Mouse (Mus musculus): ENCODE measurements around the gene Parp16. TPM values are rescaled to one million over a fixed set of nuclear protein-coding genes. Genes with fewer than 3 reads are reported as not detected.
A peak's percentile ranks its signal among the peaks of the same experiment; 100 is the strongest.
"Not testable (repeated sequence)": the region's sequence is repeated elsewhere in the genome, so short reads cannot be mapped to it uniquely, and the experiment has no call there.

Gene Parp16
- total RNA-seq, 2 experiments from 2014 or later, result 10.2 to 15.3 TPM

- ATAC-seq (replicated peaks; ENCODE audit: low FRiP score, poor library complexity, severe bottlenecking), result peak; percentile 38; the same call in 1 of the 2 replicates
Measured at GRCm38 (mm10) chr9:65273048-65273809, 78.1 kb downstream of the Parp16 start.

DNA sequence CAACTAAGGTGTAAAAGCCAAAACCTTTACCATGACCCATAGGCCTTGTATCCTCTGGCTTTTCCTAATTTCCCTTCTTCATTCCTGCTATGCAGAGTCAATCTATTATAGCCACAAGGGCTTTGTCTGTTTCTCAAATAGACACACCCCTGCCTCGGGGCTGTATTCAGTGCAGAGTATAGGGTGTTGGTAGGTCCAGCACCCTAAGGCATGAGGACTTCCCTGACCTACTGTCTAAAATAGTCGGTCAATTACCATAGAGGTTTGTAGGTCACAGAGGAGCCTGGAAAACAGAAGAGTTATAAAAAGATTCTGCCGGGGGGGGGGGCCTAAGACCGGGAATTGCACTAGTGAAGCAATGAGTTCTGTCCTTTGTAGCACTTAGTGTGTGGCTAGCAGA lies 78.7 kb downstream of the Parp16 start:
- no peak for ATAC-seq (replicated peaks; ENCODE audit: low FRiP score, poor library complexity, severe bottlenecking)

- ATAC-seq (replicated peaks; ENCODE audit: low FRiP score, poor library complexity, severe bottlenecking), result not testable (repeated sequence)
Measured at GRCm38 (mm10) chr9:65274851-65275250, 79.7 kb downstream of the Parp16 start.

- ATAC-seq (replicated peaks; ENCODE audit: low FRiP score, poor library complexity, severe bottlenecking), result no peak
Measured at GRCm38 (mm10) chr9:65275810-65276530, 80.8 kb downstream of the Parp16 start.

DNA sequence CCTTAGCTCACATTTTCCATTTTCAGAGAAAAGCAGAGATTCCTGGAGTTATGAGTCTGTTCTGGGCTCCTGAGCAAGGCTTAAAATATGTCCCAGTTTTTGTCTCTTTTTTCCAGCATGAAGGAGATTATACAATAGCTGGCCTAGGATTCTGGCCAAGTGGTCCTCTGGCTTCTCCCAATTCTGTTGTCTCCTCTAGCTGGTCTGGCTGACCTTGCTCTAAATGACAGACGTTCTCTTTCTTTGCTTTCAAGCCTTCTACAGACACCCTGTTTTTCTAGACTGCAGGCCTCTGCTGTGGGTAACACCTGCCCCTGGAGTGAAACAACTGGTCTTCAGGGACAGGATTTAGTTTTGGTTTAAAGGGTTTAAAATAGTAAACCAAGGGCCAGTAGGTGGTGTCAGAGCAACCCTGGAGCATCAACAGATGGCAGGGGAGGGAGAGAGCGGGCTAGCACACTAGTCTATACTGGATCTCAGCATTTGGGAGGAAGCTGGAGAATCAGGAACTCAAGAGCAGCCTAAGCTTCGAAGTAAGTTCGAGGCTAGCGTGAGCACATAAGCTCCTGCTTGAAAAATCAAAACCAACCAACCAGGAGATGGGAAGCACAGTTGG lies 86.5 kb downstream of the Parp16 start:
- no peak for ATAC-seq (replicated peaks; ENCODE audit: low FRiP score, poor library complexity, severe bottlenecking)

GRCm38 (mm10) chr9:65283301-65283700 lies 88.1 kb downstream of the Parp16 start:
- ATAC-seq (replicated peaks; ENCODE audit: low FRiP score, poor library complexity, severe bottlenecking), result no peak

GRCm38 (mm10) chr9:65288252-65288651 lies 93.1 kb downstream of the Parp16 start:
- ATAC-seq (replicated peaks; ENCODE audit: low FRiP score, poor library complexity, severe bottlenecking), result not testable (repeated sequence)

Other genes with a start within 250 kb of the Parp16 start
- not detected in 2 replicates for gene Slc24a1, start 243.7 kb upstream of the Parp16 start, total RNA-seq (2015; ENCODE audit: low replicate concordance)
- gene Slc24a1, start 243.7 kb upstream of the Parp16 start, total RNA-seq (2017; ENCODE audit: low replicate concordance), result 0.68 and 0.70 TPM in 2 replicates
- 10.4 and 11.7 TPM in 2 replicates for gene Ints14, start 234.4 kb upstream of the Parp16 start, total RNA-seq (2015; ENCODE audit: low replicate concordance)
- 7.5 and 7.8 TPM in 2 replicates for gene Ints14, start 234.4 kb upstream of the Parp16 start, total RNA-seq (2017; ENCODE audit: low replicate concordance)
- gene Hacd3, start 173.7 kb upstream of the Parp16 start, total RNA-seq (2015; ENCODE audit: low replicate concordance), result 6.1 and 18.3 TPM in 2 replicates
- 19.9 and 20.2 TPM in 2 replicates for gene Hacd3, start 173.7 kb upstream of the Parp16 start, total RNA-seq (2017; ENCODE audit: low replicate concordance)
- 32.0 and 46.1 TPM in 2 replicates for gene Dpp8, start 162.9 kb upstream of the Parp16 start, total RNA-seq (2015; ENCODE audit: low replicate concordance)
- gene Dpp8, start 162.9 kb upstream of the Parp16 start, total RNA-seq (2017; ENCODE audit: low replicate concordance), result 62.7 and 69.0 TPM in 2 replicates
- gene Igdcc4, start 93.9 kb upstream of the Parp16 start, total RNA-seq (2015; ENCODE audit: low replicate concordance), result not detected in 2 replicates
- 0.56 TPM in 1 of 2 replicates, not detected in the other for gene Igdcc4, start 93.9 kb upstream of the Parp16 start, total RNA-seq (2017; ENCODE audit: low replicate concordance)
- gene Igdcc3, start 54.2 kb upstream of the Parp16 start, total RNA-seq (2015; ENCODE audit: low replicate concordance), result not detected in 2 replicates
- gene Igdcc3, start 54.2 kb upstream of the Parp16 start, total RNA-seq (2017; ENCODE audit: low replicate concordance), result not detected in 2 replicates
- not detected in 2 replicates for gene Cilp, start 69.8 kb downstream of the Parp16 start, total RNA-seq (2015; ENCODE audit: low replicate concordance)
- gene Cilp, start 69.8 kb downstream of the Parp16 start, total RNA-seq (2017; ENCODE audit: low replicate concordance), result not detected in 2 replicates
- 16.3 and 20.8 TPM in 2 replicates for gene Clpx, start 98.9 kb downstream of the Parp16 start, total RNA-seq (2015; ENCODE audit: low replicate concordance)
- gene Clpx, start 98.9 kb downstream of the Parp16 start, total RNA-seq (2017; ENCODE audit: low replicate concordance), result 34.5 and 43.6 TPM in 2 replicates
- gene Pdcd7, start 150.8 kb downstream of the Parp16 start, total RNA-seq (2015; ENCODE audit: low replicate concordance), result 2.7 and 5.4 TPM in 2 replicates
- gene Pdcd7, start 150.8 kb downstream of the Parp16 start, total RNA-seq (2017; ENCODE audit: low replicate concordance), result 8.8 and 10.5 TPM in 2 replicates
- not detected in 2 replicates for gene Ubap1l, start 165.7 kb downstream of the Parp16 start, total RNA-seq (2015; ENCODE audit: low replicate concordance)
- not detected in 2 replicates for gene Ubap1l, start 165.7 kb downstream of the Parp16 start, total RNA-seq (2017; ENCODE audit: low replicate concordance)
- not detected in 2 replicates for gene Kbtbd13, start 196.3 kb downstream of the Parp16 start, total RNA-seq (2015; ENCODE audit: low replicate concordance)
- gene Kbtbd13, start 196.3 kb downstream of the Parp16 start, total RNA-seq (2017; ENCODE audit: low replicate concordance), result not detected in 2 replicates
- gene Rasl12, start 203.2 kb downstream of the Parp16 start, total RNA-seq (2015; ENCODE audit: low replicate concordance), result not detected in 2 replicates
- gene Rasl12, start 203.2 kb downstream of the Parp16 start, total RNA-seq (2017; ENCODE audit: low replicate concordance), result 0.14 TPM in 1 of 2 replicates, not detected in the other
- gene Slc51b, start 227.6 kb downstream of the Parp16 start, total RNA-seq (2015; ENCODE audit: low replicate concordance), result not detected in 2 replicates
- not detected in 2 replicates for gene Slc51b, start 227.6 kb downstream of the Parp16 start, total RNA-seq (2017; ENCODE audit: low replicate concordance)
- gene Mtfmt, start 240.4 kb downstream of the Parp16 start, total RNA-seq (2015; ENCODE audit: low replicate concordance), result 2.1 and 4.8 TPM in 2 replicates
- 1.2 and 2.5 TPM in 2 replicates for gene Mtfmt, start 240.4 kb downstream of the Parp16 start, total RNA-seq (2017; ENCODE audit: low replicate concordance)